Mouse (Mus musculus): ENCODE results near the gene Armh3. TPM values are rescaled to one million over a fixed set of nuclear protein-coding genes. Genes with fewer than 3 reads are reported as not detected.

Gene Armh3
- polyA plus RNA-seq, 1 experiment from 2014 or later = 10.1 TPM

- peak; percentile 52 for TF ChIP-seq CTCF (IDR thresholded peaks at IDR 0.05; ENCODE audit: low read depth)
- Histone ChIP-seq H3K4me2 (replicated peaks; ENCODE audit: low read depth) (peak overlapping the region; percentile 81; the same call in 1 of the 2 replicates), H3K9ac (ENCODE audit: low read depth, low read length) (no peak overlapping the region), H3K4me3 (ENCODE audit: low read depth, low read length) (no peak overlapping the region), H3K4me1 (replicated peaks; ENCODE audit: control insufficient read depth, insufficient read depth, low read length) (peaks cover 18% of the 10 kb centered on the region), H3K36me3 (ENCODE audit: control insufficient read depth, insufficient read depth) (peaks cover 46% of the 10 kb centered on the region), H3K27me3 (replicated peaks; ENCODE audit: control insufficient read depth, insufficient read depth, low read length) (no peaks in the 10 kb centered on the region), H3K9me3 (ENCODE audit: control insufficient read depth) (no peaks in the 10 kb centered on the region), H3K27ac (ENCODE audit: low read depth, low read length) (no peak overlapping the region)
- WGBS = 75% methylated on average over 13 of the region's 13 CpGs
- no peak for ATAC-seq
Observed at GRCm38 (mm10) chr19:46036477-46037242, 38.4 kb upstream of the Armh3 start.

- H3K9ac ChIP-seq (ENCODE audit: low read depth, low read length) = no peak overlapping the region
- TF ChIP-seq CTCF (IDR thresholded peaks at IDR 0.05; ENCODE audit: low read depth) = no peak
- ATAC-seq = no peak
- H3K27me3 ChIP-seq (replicated peaks; ENCODE audit: control insufficient read depth, insufficient read depth, low read length) = no peaks in the 10 kb centered on the region
- no peak overlapping the region for H3K4me2 ChIP-seq (replicated peaks; ENCODE audit: low read depth)
- H3K27ac ChIP-seq (ENCODE audit: low read depth, low read length) = peak overlapping the region; percentile 3; the same call in 1 of the 2 replicates
- peaks cover 18% of the 10 kb centered on the region for H3K4me1 ChIP-seq (replicated peaks; ENCODE audit: control insufficient read depth, insufficient read depth, low read length)
- no peak overlapping the region for H3K4me3 ChIP-seq (ENCODE audit: low read depth, low read length)
- H3K36me3 ChIP-seq (ENCODE audit: control insufficient read depth, insufficient read depth) = peaks cover 48% of the 10 kb centered on the region
- no peaks in the 10 kb centered on the region for H3K9me3 ChIP-seq (ENCODE audit: control insufficient read depth)
- WGBS = 87% methylated on average over 13 of the region's 13 CpGs
Observed at GRCm38 (mm10) chr19:46035971-46036370, 37.7 kb upstream of the Armh3 start.

DNA sequence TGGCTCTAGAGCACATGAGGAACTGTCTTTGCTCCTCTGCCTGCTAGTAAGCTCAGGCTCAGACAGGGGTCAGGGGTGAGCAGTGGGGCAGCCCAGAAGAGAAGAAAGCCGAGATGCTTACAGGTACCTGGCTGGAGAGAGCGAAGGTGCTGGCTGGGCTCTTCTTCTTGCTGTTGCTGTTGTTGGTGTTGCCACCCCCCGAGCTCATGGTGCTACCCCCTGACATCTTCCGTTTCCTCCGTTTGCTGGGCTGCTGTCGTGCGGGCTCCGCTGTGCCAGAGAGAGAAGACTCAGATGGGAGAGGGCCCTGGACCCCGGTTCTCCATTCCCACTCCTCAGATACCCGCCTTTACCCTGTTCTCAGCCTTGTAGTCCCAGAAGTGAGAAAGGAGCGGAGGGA is 35.6 kb upstream of the Armh3 start:
- H3K27me3 ChIP-seq (replicated peaks; ENCODE audit: control insufficient read depth, insufficient read depth, low read length) = no peaks in the 10 kb centered on the region
- no peak overlapping the region for H3K9ac ChIP-seq (ENCODE audit: low read depth, low read length)
- ATAC-seq = no peak
- H3K4me1 ChIP-seq (replicated peaks; ENCODE audit: control insufficient read depth, insufficient read depth, low read length) = peaks cover 10% of the 10 kb centered on the region
- no peak for TF ChIP-seq CTCF (IDR thresholded peaks at IDR 0.05; ENCODE audit: low read depth)
- WGBS = 93% methylated on average over 8 of the region's 11 CpGs
- no peak overlapping the region for H3K4me3 ChIP-seq (ENCODE audit: low read depth, low read length)
- no peak overlapping the region for H3K27ac ChIP-seq (ENCODE audit: low read depth, low read length)
- H3K9me3 ChIP-seq (ENCODE audit: control insufficient read depth) = no peaks in the 10 kb centered on the region
- H3K36me3 ChIP-seq (ENCODE audit: control insufficient read depth, insufficient read depth) = peaks cover 48% of the 10 kb centered on the region
- H3K4me2 ChIP-seq (replicated peaks; ENCODE audit: low read depth) = no peak overlapping the region

GRCm38 (mm10) chr19:46032731-46033510 is 34.6 kb upstream of the Armh3 start:
- ATAC-seq = no peak
- 90% methylated on average over 26 of the region's 26 CpGs for WGBS
- TF ChIP-seq CTCF (IDR thresholded peaks at IDR 0.05; ENCODE audit: low read depth) = no peak
- Histone ChIP-seq H3K36me3 (ENCODE audit: control insufficient read depth, insufficient read depth) (peaks cover 48% of the 10 kb centered on the region), H3K4me3 (ENCODE audit: low read depth, low read length) (no peak overlapping the region), H3K27ac (ENCODE audit: low read depth, low read length) (no peak overlapping the region), H3K9ac (ENCODE audit: low read depth, low read length) (no peak overlapping the region), H3K9me3 (ENCODE audit: control insufficient read depth) (no peaks in the 10 kb centered on the region), H3K4me2 (replicated peaks; ENCODE audit: low read depth) (no peak overlapping the region), H3K27me3 (replicated peaks; ENCODE audit: control insufficient read depth, insufficient read depth, low read length) (no peaks in the 10 kb centered on the region), H3K4me1 (replicated peaks; ENCODE audit: control insufficient read depth, insufficient read depth, low read length) (peaks cover 6% of the 10 kb centered on the region)

GRCm38 (mm10) chr19:46031689-46032432 is 33.6 kb upstream of the Armh3 start:
- Histone ChIP-seq H3K4me3 (ENCODE audit: low read depth, low read length) (no peak overlapping the region), H3K4me1 (replicated peaks; ENCODE audit: control insufficient read depth, insufficient read depth, low read length) (peaks cover 2% of the 10 kb centered on the region; the same call in 1 of the 2 replicates), H3K27ac (ENCODE audit: low read depth, low read length) (peak overlapping the region; percentile 35; the same call in 1 of the 2 replicates), H3K9ac (ENCODE audit: low read depth, low read length) (no peak overlapping the region), H3K9me3 (ENCODE audit: control insufficient read depth) (no peaks in the 10 kb centered on the region), H3K27me3 (replicated peaks; ENCODE audit: control insufficient read depth, insufficient read depth, low read length) (no peaks in the 10 kb centered on the region), H3K4me2 (replicated peaks; ENCODE audit: low read depth) (no peak overlapping the region), H3K36me3 (ENCODE audit: control insufficient read depth, insufficient read depth) (peaks cover 48% of the 10 kb centered on the region)
- 70% methylated on average over 9 of the region's 9 CpGs for WGBS
- TF ChIP-seq CTCF (IDR thresholded peaks at IDR 0.05; ENCODE audit: low read depth) = no peak
- ATAC-seq = peak; percentile 33; the same call in 1 of the 2 replicates

Data from intestine, postnatal 0 days (tissue).